Mouse (Mus musculus): Measurements from ENCODE around the gene Ptprd.

- no peak for TF ChIP-seq POLR2A (IDR thresholded peaks at IDR 0.05; ENCODE audit: control insufficient read depth in 1 of 2, insufficient read depth in 1 of 2, low read depth in 1 of 2, low read length in 2 of 2, poor library complexity in 1 of 2)
- no peak for TF ChIP-seq CTCF (IDR thresholded peaks at IDR 0.05 in 2 of 3, conservative IDR thresholded peaks at IDR 0.05 in 1 of 3; ENCODE audit: control insufficient read depth in 1 of 3, insufficient read depth in 1 of 3, low read depth in 2 of 3, low read length in 3 of 3, poor library complexity in 1 of 3, severe bottlenecking in 1 of 3)
- no peak for TF ChIP-seq MAZ (IDR thresholded peaks at IDR 0.05; ENCODE audit: low read depth, low read length)
- TF ChIP-seq MAFK (IDR thresholded peaks at IDR 0.05; ENCODE audit: borderline replicate concordance, low read depth, low read length) = no peak
- no peak for TF ChIP-seq CHD2 (IDR thresholded peaks at IDR 0.05; ENCODE audit: low read length)
- no peak for TF ChIP-seq UBTF (IDR thresholded peaks at IDR 0.05; ENCODE audit: borderline replicate concordance, insufficient read depth, low read depth, low read length)
- no peak for TF ChIP-seq JUND (IDR thresholded peaks at IDR 0.05; ENCODE audit: low read depth, low read length)
- no peak for TF ChIP-seq SMC3 (IDR thresholded peaks at IDR 0.05; ENCODE audit: low read depth, low read length)
- no peak for TF ChIP-seq EP300 (IDR thresholded peaks at IDR 0.05; ENCODE audit: low read depth in 1 of 2, low read length in 2 of 2)
- no peak for TF ChIP-seq POLR2AphosphoS2 (IDR thresholded peaks at IDR 0.05; ENCODE audit: low read length)
Measured at GRCm38 (mm10) chr4:76324928-76325327, 1886.8 kb downstream of the Ptprd start.

Measured in MEL (cell line).